Mouse (Mus musculus) cerebellum, adult 8-10 months (tissue): ENCODE measurements around the gene Prkacb.

Experiments used
- DNase-seq: peaks from one replicate; pipeline ENCODE4 v3.0.0; 2022

The Prkacb gene

GRCm38 (mm10) chr3:146812901-146813393 lies at the start of gene Prkacb:
TSS of gene Prkacb (minus strand) at chr3:146812990.
- peak; percentile 93 for DNase-seq

GRCm38 (mm10) chr3:146860308-146860707 lies 47.5 kb upstream of the Prkacb start:
- DNase-seq = no peak

- no peak for DNase-seq
Observed at GRCm38 (mm10) chr3:146857373-146857772, 44.6 kb upstream of the Prkacb start.

- no peak for DNase-seq
Observed at GRCm38 (mm10) chr3:146854473-146855087, 41.8 kb upstream of the Prkacb start.

GRCm38 (mm10) chr3:146851966-146852891 lies 39.4 kb upstream of the Prkacb start, which contains the start of gene Ttll7:
TSS of gene Ttll7 (plus strand) at chr3:146852367.
- DNase-seq = peak; percentile 79

- no peak for DNase-seq
Observed at GRCm38 (mm10) chr3:146849360-146849759, 36.6 kb upstream of the Prkacb start.

GRCm38 (mm10) chr3:146848112-146848511 lies 35.3 kb upstream of the Prkacb start:
- no peak for DNase-seq

GRCm38 (mm10) chr3:146846237-146846636 lies 33.4 kb upstream of the Prkacb start:
- no peak for DNase-seq

GRCm38 (mm10) chr3:146843470-146843869 lies 30.7 kb upstream of the Prkacb start:
- no peak for DNase-seq

GRCm38 (mm10) chr3:146842766-146843165 lies 30.0 kb upstream of the Prkacb start:
- DNase-seq = no peak

- DNase-seq = no peak
Observed at GRCm38 (mm10) chr3:146820718-146821117, 7.9 kb upstream of the Prkacb start.

- no peak for DNase-seq
Observed at GRCm38 (mm10) chr3:146813624-146814023, 834 bp upstream of the Prkacb start.

- no peak for DNase-seq
Observed at GRCm38 (mm10) chr3:146812041-146812878, 530 bp downstream of the Prkacb start.

GRCm38 (mm10) chr3:146793554-146794257 lies 19.1 kb downstream of the Prkacb start:
- no peak for DNase-seq

GRCm38 (mm10) chr3:146792144-146792748 lies 20.5 kb downstream of the Prkacb start:
- DNase-seq = no peak

- no peak for DNase-seq
Observed at GRCm38 (mm10) chr3:146784233-146784632, 28.6 kb downstream of the Prkacb start.

- no peak for DNase-seq
Observed at GRCm38 (mm10) chr3:146783645-146784225, 29.1 kb downstream of the Prkacb start.

GRCm38 (mm10) chr3:146782548-146782947 lies 30.2 kb downstream of the Prkacb start:
- no peak for DNase-seq

- DNase-seq = no peak
Observed at GRCm38 (mm10) chr3:146781131-146781530, 31.7 kb downstream of the Prkacb start.

- no peak for DNase-seq
Observed at GRCm38 (mm10) chr3:146780241-146780640, 32.5 kb downstream of the Prkacb start.

- no peak for DNase-seq
Observed at GRCm38 (mm10) chr3:146778913-146779312, 33.9 kb downstream of the Prkacb start.
